ENCODE assay signal across 23 mouse cellular contexts in the genomic region with DNA sequence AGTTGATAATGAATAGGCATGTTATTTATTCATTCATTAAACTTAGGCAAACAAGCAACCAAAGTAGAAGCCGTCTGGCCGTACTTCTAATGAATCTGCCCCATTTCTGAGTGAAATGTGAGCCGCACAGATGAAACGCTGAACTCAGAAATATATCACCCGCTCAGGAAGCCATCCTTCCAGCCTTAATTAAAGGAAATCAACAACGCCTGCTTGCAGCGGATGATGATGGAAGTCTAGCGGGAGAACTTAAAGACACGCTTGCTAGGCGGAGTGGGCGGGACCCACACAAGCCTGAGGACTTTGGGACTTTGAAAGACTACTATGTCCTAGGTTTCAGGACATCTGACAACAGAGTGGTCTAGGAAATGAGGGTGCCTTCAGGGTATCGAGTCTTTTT.
"Had no signal": no experiment of that assay in that cellular context is flagged by ENCODE, and none has a peak within 500 bp of the region (broad histone marks: within the 10 kb centered on the region; RNA-seq: fewer than 3 reads in every experiment).

No protein-coding gene starts in this region.

- H3K27ac ChIP-seq: gastrocnemius, adult 2 months; heart, adult 2 months; heart, embryonic 13.5 days; heart, embryonic 15.5 days; hindbrain, embryonic 13.5 days; hindbrain, embryonic 15.5 days; hindbrain, postnatal 0 days; kidney, embryonic 15.5 days; limb, embryonic 13.5 days; limb, embryonic 15.5 days; liver, embryonic 12.5 days; liver, embryonic 14.5 days had no signal

- H3K4me1 ChIP-seq: heart, embryonic 15.5 days; liver, embryonic 12.5 days had no signal

- H3K4me2 ChIP-seq: heart, embryonic 13.5 days; heart, embryonic 15.5 days; hindbrain, embryonic 13.5 days; hindbrain, embryonic 15.5 days; kidney, embryonic 15.5 days; limb, embryonic 13.5 days; limb, embryonic 15.5 days; liver, embryonic 12.5 days had no signal

- H3K9ac ChIP-seq: heart, embryonic 13.5 days; heart, embryonic 15.5 days; hindbrain, embryonic 13.5 days; hindbrain, embryonic 15.5 days; kidney, embryonic 15.5 days; limb, embryonic 13.5 days; limb, embryonic 15.5 days; liver, embryonic 12.5 days; liver, embryonic 14.5 days had no signal

- ATAC-seq: hindbrain, postnatal 0 days; intestine, embryonic 16.5 days; liver, embryonic 12.5 days had no signal

- H3K9me3 ChIP-seq: heart, embryonic 13.5 days; heart, embryonic 15.5 days; hindbrain, embryonic 13.5 days; hindbrain, embryonic 15.5 days; kidney, embryonic 15.5 days; limb, embryonic 13.5 days; limb, embryonic 15.5 days; liver, embryonic 12.5 days had no signal

- H3K36me3 ChIP-seq: heart, embryonic 13.5 days; heart, embryonic 15.5 days; hindbrain, embryonic 13.5 days; hindbrain, embryonic 15.5 days; kidney, embryonic 15.5 days; limb, embryonic 13.5 days; limb, embryonic 15.5 days; liver, embryonic 12.5 days had no signal

- H3K27me3 ChIP-seq: heart, embryonic 13.5 days; heart, embryonic 15.5 days; hindbrain, embryonic 13.5 days; hindbrain, embryonic 15.5 days; kidney, embryonic 15.5 days; limb, embryonic 13.5 days; limb, embryonic 15.5 days; liver, embryonic 12.5 days had no signal

- DNase-seq: gastrocnemius, adult 2 months; gastrocnemius, postnatal 10 days; gastrocnemius, postnatal 25 days; heart, adult 2 months; heart, postnatal 14 days; heart, postnatal 36 days; kidney, adult 18-20 months; kidney, adult 8-10 months; kidney, postnatal 25 days; layer of hippocampus, adult 9-11 months; layer of hippocampus, postnatal 36 days; left cerebral cortex, postnatal 4 days had no signal

- H3K4me3 ChIP-seq: gastrocnemius, adult 2 months; heart, adult 2 months; heart, embryonic 13.5 days; heart, embryonic 15.5 days; hindbrain, embryonic 13.5 days; hindbrain, embryonic 15.5 days; kidney, embryonic 15.5 days; limb, embryonic 13.5 days; limb, embryonic 15.5 days; liver, embryonic 12.5 days had no signal
